Mouse (Mus musculus) limb, embryonic 15.5 days (tissue): ENCODE results near the gene Tango6. TPM values are rescaled to one million over a fixed set of nuclear protein-coding genes. Genes with fewer than 3 reads are reported as not detected.
A peak's percentile ranks its signal among the peaks of the same experiment; 100 is the strongest.

Source experiments
- ATAC-seq: fragments of 200-750 bp; cut with Nextera tagmentation; 2 replicates; pipeline ENCODE4 v1.8.0; 2017; ENCODE audit warnings: low read depth, moderate TSS enrichment; ENCODE audit not compliant: insufficient number of reproducible peaks, low FRiP score, low TSS enrichment
- H3K27ac ChIP-seq: fragments of 300-500 bp; sonication (generic); 2 replicates; pipeline ENCODE4 v1.5.1; 2015; ENCODE audit warnings: moderate library complexity, mild to moderate bottlenecking, inconsistent platforms
- H3K27me3 ChIP-seq: fragments of 300-500 bp; sonication (generic); 2 replicates; pipeline ENCODE4 v1.6.1; 2015; ENCODE audit warnings: inconsistent platforms
- H3K36me3 ChIP-seq: fragments of 300-500 bp; sonication (generic); 2 replicates; pipeline ENCODE4 v1.6.1; 2015; ENCODE audit warnings: inconsistent platforms
- H3K4me1 ChIP-seq: fragments of 300-500 bp; sonication (generic); 2 replicates; pipeline ENCODE4 v1.6.1; 2015; ENCODE audit warnings: inconsistent platforms
- H3K4me2 ChIP-seq: fragments of 300-500 bp; sonication (generic); 2 replicates; pipeline ENCODE4 v1.6.1; 2015; ENCODE audit warnings: mild to moderate bottlenecking, inconsistent platforms
- H3K4me3 ChIP-seq: fragments of 300-500 bp; sonication (generic); 2 replicates; pipeline ENCODE4 v1.5.1; 2015; ENCODE audit warnings: mild to moderate bottlenecking, inconsistent platforms
- H3K9ac ChIP-seq: fragments of 300-500 bp; sonication (generic); 2 replicates; pipeline ENCODE4 v1.6.1; 2015; ENCODE audit warnings: inconsistent platforms
- H3K9me3 ChIP-seq: fragments of 300-500 bp; sonication (generic); 2 replicates; pipeline ENCODE4 v1.6.1; 2016; ENCODE audit warnings: inconsistent platforms
- WGBS: fragments of 180-500 bp; shearing (Covaris S2); methylation state at CpG from one replicate; pipeline ENCODE4 v1.1.7; 2015; 5-methylcytosine and 5-hydroxymethylcytosine counted together
- polyA plus RNA-seq: library from polyadenylated mRNA; unstranded; fragments of >200 nt; fragmentation: Nextera tagmentation; extraction: Ambion mirVana; gene quantifications from 2 replicates; pipeline ENCODE4 v1.2.1, GENCODE M21; 2015

Gene Tango6
- 8.2 and 8.9 TPM in 2 replicates for polyA plus RNA-seq

GRCm38 (mm10) chr8:106682971-106683668, at the start of gene Tango6:
Gene Tango6, plus strand, starts transcription at chr8:106683068.
- no peaks in the 10 kb centered on the region for H3K36me3 ChIP-seq

DNA sequence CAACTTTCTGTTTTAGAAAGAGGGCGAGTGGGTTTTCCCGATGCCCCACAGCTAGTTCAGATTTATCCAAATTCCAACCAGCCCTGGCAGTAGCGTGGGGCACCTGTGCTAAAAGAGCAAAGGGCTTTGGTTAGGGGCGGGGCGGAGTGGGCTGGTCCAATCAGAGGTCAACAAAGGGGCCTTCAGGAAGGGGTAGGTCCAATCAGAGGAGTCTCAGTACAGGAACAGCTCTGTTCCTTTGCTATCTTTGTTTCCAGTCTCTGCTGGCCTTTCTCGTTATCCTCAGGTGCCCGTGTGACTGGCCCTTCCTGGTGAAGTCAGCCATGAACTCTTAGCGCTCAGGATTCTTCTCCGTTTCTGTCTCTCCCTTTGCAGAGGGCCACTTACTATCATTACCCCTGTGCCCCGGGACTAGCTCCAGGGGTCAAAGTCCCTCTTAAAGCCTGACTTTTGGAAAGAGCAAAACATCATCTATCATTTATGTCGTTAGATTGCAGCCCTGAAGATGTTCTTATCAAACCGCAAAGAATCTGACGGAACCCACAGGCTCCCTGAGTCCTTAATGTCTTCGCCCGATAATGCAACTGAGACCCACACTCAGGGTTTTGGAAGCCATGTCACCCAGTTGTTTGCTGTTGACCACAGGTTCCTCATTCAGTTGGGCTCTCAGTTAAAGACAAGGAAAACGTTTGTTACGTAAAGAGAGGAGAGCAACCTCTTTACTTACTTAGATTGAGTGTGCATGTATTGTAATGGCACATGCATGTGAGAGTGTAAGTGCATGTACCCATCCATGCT, 49.3 kb upstream of the Tango6 start:
- ATAC-seq = no peak
- Histone ChIP-seq H3K4me3 (no peak overlapping the region), H3K9ac (no peak overlapping the region), H3K4me1 (peaks cover 11% of the 10 kb centered on the region), H3K27ac (no peak overlapping the region), H3K36me3 (no peaks in the 10 kb centered on the region), H3K9me3 (no peaks in the 10 kb centered on the region), H3K27me3 (no peaks in the 10 kb centered on the region), H3K4me2 (no peak overlapping the region)
- WGBS = 79% methylated on average over 17 of the region's 17 CpGs

More at GRCm38 (mm10) chr8:106682971-106683668, at the start of gene Tango6:
- Histone ChIP-seq H3K9me3 (no peaks in the 10 kb centered on the region), H3K4me1 (peaks cover 7% of the 10 kb centered on the region; the same call in 1 of the 2 replicates), H3K27ac (peak within 1 kb of the TSS; percentile 93), H3K4me2 (peak within 1 kb of the TSS; percentile 48), H3K27me3 (no peaks in the 10 kb centered on the region), H3K4me3 (peak within 1 kb of the TSS; percentile 56), H3K9ac (peak within 1 kb of the TSS; percentile 47)
- peak; percentile 92 for ATAC-seq
- WGBS = under 1% methylated on average over 50 of the region's 50 CpGs

- 20% methylated on average over 5 of the region's 5 CpGs for WGBS
- Histone ChIP-seq H3K4me1 (peaks cover 11% of the 10 kb centered on the region), H3K27me3 (no peaks in the 10 kb centered on the region), H3K4me2 (no peak overlapping the region), H3K27ac (no peak overlapping the region), H3K9me3 (no peaks in the 10 kb centered on the region), H3K9ac (no peak overlapping the region), H3K4me3 (no peak overlapping the region), H3K36me3 (no peaks in the 10 kb centered on the region)
- ATAC-seq = no peak
These were observed 47.6 kb upstream of the Tango6 start for GRCm38 (mm10) chr8:106635284-106635683.

DNA sequence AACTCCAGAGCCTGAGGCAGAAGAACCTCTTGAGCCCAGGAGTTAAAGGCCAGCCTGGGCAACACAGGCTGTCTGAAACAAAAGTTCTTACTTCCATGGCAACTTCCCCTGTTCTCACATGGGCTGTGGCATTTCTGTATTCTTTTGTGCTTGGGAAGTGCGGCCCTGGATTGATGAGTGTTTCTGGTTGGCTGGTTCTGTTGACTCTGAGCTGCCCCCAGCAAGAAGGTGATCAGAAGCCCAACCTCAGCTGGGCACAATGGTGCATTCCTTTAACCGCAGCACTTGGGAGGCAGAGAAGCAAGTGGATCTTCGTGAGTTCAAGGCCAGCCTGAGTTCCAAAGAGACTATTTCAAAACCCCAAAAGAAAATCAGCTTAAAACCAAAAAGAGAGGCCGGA, 45.4 kb upstream of the Tango6 start:
- Histone ChIP-seq H3K36me3 (no peaks in the 10 kb centered on the region), H3K9me3 (no peaks in the 10 kb centered on the region), H3K27ac (no peak overlapping the region), H3K27me3 (no peaks in the 10 kb centered on the region), H3K9ac (no peak overlapping the region), H3K4me3 (no peak overlapping the region), H3K4me1 (peaks cover 8% of the 10 kb centered on the region), H3K4me2 (no peak overlapping the region)
- no peak for ATAC-seq
- WGBS = 82% methylated on average over 4 of the region's 4 CpGs

GRCm38 (mm10) chr8:106638768-106639295, 44.0 kb upstream of the Tango6 start:
- H3K27ac ChIP-seq = no peak overlapping the region
- ATAC-seq = no peak
- H3K36me3 ChIP-seq = no peaks in the 10 kb centered on the region
- 67% methylated on average over 7 of the region's 7 CpGs for WGBS
- H3K4me2 ChIP-seq = no peak overlapping the region
- no peak overlapping the region for H3K9ac ChIP-seq
- H3K4me1 ChIP-seq = peaks cover 5% of the 10 kb centered on the region; the same call in 1 of the 2 replicates
- H3K9me3 ChIP-seq = no peaks in the 10 kb centered on the region
- no peaks in the 10 kb centered on the region for H3K27me3 ChIP-seq
- no peak overlapping the region for H3K4me3 ChIP-seq

DNA sequence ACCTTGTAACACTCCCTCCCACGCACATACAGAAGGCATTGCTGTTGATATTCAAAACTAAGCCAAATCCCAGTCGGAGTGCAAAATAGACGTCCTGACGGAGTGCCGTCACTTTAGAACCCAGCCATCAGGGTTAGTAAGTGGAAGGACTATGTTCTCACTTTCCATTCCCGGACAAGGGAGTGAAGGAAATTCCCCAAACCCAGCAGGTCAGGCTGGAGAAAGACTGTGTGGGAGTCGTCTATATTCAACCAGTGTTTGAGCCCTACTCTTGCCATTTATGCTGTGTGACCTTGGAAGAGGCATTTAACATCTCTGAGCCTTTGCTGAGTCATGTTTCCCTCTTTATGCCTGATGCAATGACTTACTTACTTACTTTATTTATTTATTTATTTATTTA, 42.7 kb upstream of the Tango6 start:
- Histone ChIP-seq H3K9ac (no peak overlapping the region), H3K27me3 (no peaks in the 10 kb centered on the region), H3K4me2 (no peak overlapping the region), H3K36me3 (no peaks in the 10 kb centered on the region), H3K4me3 (no peak overlapping the region), H3K4me1 (peaks cover 5% of the 10 kb centered on the region; the same call in 1 of the 2 replicates), H3K9me3 (no peaks in the 10 kb centered on the region), H3K27ac (no peak overlapping the region)
- WGBS = 80% methylated on average over 7 of the region's 7 CpGs
- ATAC-seq = no peak

DNA sequence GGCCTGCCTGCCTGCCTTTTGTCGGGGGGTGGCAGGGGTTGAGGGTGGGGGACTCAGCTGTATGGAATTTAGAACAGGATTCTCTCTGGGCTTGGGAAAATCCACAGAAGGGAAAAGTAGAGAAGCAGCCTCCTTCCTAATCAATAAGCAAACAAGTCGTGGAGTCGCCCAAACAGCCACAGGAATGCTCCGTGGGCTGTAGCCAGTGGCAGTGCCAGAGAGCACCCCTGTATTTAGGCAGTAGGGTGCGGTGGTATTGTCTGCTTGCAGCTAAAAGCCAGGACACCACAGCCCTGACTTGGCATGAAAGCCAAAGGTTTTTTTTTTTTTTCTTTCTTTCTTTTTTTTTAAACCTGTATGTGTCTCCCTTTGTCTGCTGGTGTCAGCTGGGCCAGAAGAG, 41.9 kb upstream of the Tango6 start:
- 79% methylated on average over 5 of the region's 5 CpGs for WGBS
- Histone ChIP-seq H3K4me1 (peaks cover 5% of the 10 kb centered on the region; the same call in 1 of the 2 replicates), H3K4me2 (no peak overlapping the region), H3K9me3 (no peaks in the 10 kb centered on the region), H3K27me3 (no peaks in the 10 kb centered on the region), H3K27ac (no peak overlapping the region), H3K36me3 (no peaks in the 10 kb centered on the region), H3K9ac (no peak overlapping the region), H3K4me3 (no peak overlapping the region)
- no peak for ATAC-seq

GRCm38 (mm10) chr8:106642172-106642571, 40.7 kb upstream of the Tango6 start:
- whole genome bisulfite sequencing = 61% methylated on average over 2 of the region's 2 CpGs
- no peak for ATAC-seq
- Histone ChIP-seq H3K9me3 (no peaks in the 10 kb centered on the region), H3K27me3 (no peaks in the 10 kb centered on the region), H3K4me1 (no peaks in the 10 kb centered on the region), H3K27ac (no peak overlapping the region), H3K36me3 (no peaks in the 10 kb centered on the region), H3K9ac (no peak overlapping the region), H3K4me3 (no peak overlapping the region), H3K4me2 (no peak overlapping the region)

GRCm38 (mm10) chr8:106643100-106643499, 39.8 kb upstream of the Tango6 start:
- WGBS = 87% methylated on average over 4 of the region's 4 CpGs

GRCm38 (mm10) chr8:106644957-106645356, 37.9 kb upstream of the Tango6 start:
- H3K27me3 ChIP-seq = no peaks in the 10 kb centered on the region
- H3K27ac ChIP-seq = no peak overlapping the region
- no peaks in the 10 kb centered on the region for H3K9me3 ChIP-seq
- H3K9ac ChIP-seq = no peak overlapping the region
- no peak for ATAC-seq
- no peak overlapping the region for H3K4me3 ChIP-seq
- WGBS = 60% methylated on average over 3 of the region's 3 CpGs
- no peak overlapping the region for H3K4me2 ChIP-seq
- H3K36me3 ChIP-seq = no peaks in the 10 kb centered on the region
- no peaks in the 10 kb centered on the region for H3K4me1 ChIP-seq

More at GRCm38 (mm10) chr8:106643100-106643499, 39.8 kb upstream of the Tango6 start:
- Histone ChIP-seq H3K4me3 (no peak overlapping the region), H3K4me1 (no peaks in the 10 kb centered on the region), H3K27ac (no peak overlapping the region), H3K27me3 (no peaks in the 10 kb centered on the region), H3K9ac (no peak overlapping the region), H3K9me3 (no peaks in the 10 kb centered on the region), H3K36me3 (no peaks in the 10 kb centered on the region), H3K4me2 (no peak overlapping the region)
- no peak for ATAC-seq

DNA sequence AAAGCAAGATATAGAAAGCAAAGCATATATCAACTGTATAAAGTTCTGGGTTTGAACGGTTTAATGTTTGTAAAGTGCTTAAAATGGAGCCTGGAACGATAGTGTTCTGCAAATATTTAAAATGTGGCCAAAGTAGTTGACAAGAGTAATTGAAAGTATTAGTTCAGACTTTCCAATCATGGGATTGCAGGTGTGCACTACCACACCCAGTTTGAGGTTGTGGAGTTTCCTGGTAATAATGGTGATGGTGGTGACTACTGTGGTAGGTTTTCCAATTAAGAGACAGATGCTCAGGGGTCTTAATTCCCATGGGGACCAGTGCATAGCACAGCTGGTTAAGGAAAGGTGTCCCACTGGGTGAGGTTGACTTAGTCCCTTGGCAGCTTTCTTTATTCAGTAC, 36.7 kb upstream of the Tango6 start:
- no peaks in the 10 kb centered on the region for H3K27me3 ChIP-seq
- WGBS = 81% methylated on average over 2 of the region's 2 CpGs
- no peak overlapping the region for H3K9ac ChIP-seq
- H3K27ac ChIP-seq = no peak overlapping the region
- ATAC-seq = no peak
- H3K4me1 ChIP-seq = no peaks in the 10 kb centered on the region
- H3K4me2 ChIP-seq = no peak overlapping the region
- no peak overlapping the region for H3K4me3 ChIP-seq
- H3K9me3 ChIP-seq = no peaks in the 10 kb centered on the region
- no peaks in the 10 kb centered on the region for H3K36me3 ChIP-seq

- no peak overlapping the region for H3K9ac ChIP-seq
- no peaks in the 10 kb centered on the region for H3K36me3 ChIP-seq
- H3K4me2 ChIP-seq = no peak overlapping the region
- WGBS = 65% methylated on average over 5 of the region's 5 CpGs
- peak overlapping the region; percentile 28; the same call in 1 of the 2 replicates for H3K27ac ChIP-seq
- H3K4me1 ChIP-seq = no peaks in the 10 kb centered on the region
- no peak overlapping the region for H3K4me3 ChIP-seq
- H3K9me3 ChIP-seq = no peaks in the 10 kb centered on the region
- H3K27me3 ChIP-seq = no peaks in the 10 kb centered on the region
- no peak for ATAC-seq
These were observed 36.1 kb upstream of the Tango6 start for GRCm38 (mm10) chr8:106646731-106647130.
